Mouse (Mus musculus) cerebellum, adult 9-11 months (tissue): Measurements from ENCODE around the gene Efnb2.

Source experiments
- DNase-seq: peaks from one replicate; pipeline ENCODE4 v3.0.0; 2022

Gene Efnb2

DNA sequence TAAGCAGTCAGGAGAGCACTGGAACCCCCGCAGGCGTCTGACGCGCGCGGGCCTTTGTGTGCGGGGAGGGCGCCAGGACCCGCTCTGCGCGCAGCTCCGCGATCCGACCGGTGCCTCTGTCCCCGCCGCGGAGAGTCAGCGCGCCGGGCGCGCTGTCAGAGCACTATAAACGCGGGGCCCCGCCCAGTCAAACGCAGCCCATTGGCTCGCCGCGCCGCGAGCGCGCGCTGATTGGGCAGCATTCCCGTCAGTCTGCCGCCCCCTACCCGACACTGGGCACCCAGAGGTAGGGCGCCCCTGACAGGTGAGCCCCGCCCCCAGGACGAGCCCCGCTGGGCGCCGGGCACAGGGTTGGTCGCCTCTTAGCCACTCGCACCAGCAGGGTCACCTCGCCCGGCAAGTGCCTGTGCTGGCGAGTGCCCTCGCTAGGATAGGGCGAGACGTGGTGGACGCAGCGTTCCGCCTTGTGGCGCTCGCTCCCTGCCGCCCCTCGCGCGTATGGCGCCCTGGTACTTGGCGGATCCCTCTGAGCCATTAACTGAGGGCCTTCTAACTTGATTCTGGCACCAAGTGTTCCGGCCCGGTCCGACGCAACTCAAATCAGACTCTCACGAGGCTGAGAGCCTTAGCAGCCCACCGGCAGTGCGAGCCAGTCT lies at the start of gene Efnb2:
Gene Efnb2, minus strand, starts transcription at position 140 of the 656 bp plus-strand sequence.
- peak; percentile 78 for DNase-seq

DNA sequence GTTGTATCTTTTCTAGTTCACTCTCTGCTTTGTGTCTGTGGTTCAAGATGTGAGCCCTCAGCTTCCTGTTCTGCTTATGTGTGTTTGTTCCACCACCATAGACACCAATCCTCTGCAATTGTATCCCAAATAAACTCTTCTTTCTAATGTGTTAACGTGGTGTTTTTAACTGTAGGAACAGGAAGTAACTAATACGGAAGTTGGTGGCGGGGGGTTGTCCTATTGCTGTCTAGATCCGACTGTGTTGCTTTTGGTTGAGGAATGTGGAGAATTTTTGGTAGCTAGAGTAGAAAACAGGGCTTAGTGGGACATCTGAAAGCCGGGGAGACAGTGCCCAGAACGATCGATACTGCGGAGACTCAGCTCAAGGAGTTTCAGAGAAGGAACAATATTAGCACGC lies 43.8 kb upstream of the Efnb2 start:
- no peak for DNase-seq

GRCm38 (mm10) chr8:8703668-8704067 lies 42.6 kb upstream of the Efnb2 start:
- DNase-seq: no peak

GRCm38 (mm10) chr8:8700821-8701220 lies 39.8 kb upstream of the Efnb2 start:
- DNase-seq: no peak

- no peak for DNase-seq
These were observed 39.2 kb upstream of the Efnb2 start for GRCm38 (mm10) chr8:8700229-8700628.

- DNase-seq: peak; percentile 95
These were observed 29.4 kb upstream of the Efnb2 start, which contains the start of gene Arglu1 for GRCm38 (mm10) chr8:8690146-8691092. Gene Arglu1 (minus strand): TSS chr8:8690521.

DNA sequence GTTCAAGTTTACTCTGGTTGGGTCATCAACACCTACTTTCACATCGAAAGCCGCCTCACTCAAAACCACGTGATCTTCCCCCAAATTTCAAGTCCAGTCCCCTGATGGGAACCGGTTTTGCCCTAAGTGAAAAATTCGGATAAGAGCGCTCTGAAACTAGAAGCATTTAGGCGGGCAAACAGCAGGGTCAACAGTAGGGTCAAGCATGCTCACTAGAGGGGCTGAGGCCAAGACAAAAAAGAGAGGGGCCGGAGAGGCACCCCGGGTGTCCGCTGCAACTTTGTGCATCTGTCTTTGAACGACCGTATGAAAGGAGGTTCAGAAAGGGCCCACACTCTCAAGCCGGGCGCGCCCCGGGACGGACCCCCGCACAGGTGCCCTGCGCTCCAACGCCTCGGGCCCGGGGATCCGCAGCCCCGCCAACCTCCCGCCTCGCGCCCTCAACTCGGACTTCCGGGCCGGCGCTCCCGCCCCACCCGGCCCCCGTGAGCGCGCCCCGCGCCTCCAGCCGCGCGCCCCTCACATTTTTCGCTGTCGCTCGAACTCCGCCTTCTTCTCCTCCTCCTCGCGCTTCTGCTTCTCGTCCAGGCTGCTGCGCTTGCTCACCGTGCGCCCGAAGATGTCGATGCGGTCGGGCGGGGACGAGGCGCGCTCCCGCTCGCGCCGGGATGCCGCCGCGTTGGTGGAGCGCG lies 28.6 kb upstream of the Efnb2 start:
- peak; percentile 64 for DNase-seq

GRCm38 (mm10) chr8:8688823-8689453 lies 27.9 kb upstream of the Efnb2 start:
- DNase-seq: no peak

GRCm38 (mm10) chr8:8685517-8685916 lies 24.5 kb upstream of the Efnb2 start:
- no peak for DNase-seq

DNA sequence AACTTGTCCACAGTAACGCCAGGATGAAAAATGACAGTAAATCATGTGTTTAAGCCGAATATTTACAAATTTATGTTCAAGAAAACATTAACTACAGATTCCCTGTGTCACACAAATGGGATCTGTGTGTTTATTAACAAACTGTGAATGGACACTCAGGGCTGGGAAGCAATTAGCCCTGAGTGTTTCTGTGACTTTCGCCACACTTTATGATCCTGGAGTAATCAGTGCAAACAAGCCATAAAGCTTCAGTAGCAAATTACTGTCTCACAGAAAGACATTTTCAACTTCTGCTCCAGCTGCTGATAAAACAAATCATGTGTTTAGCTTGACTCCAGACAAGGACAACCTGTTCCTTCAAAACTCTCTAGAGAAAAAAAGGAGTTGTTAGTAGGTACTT lies 21.7 kb upstream of the Efnb2 start:
- no peak for DNase-seq

GRCm38 (mm10) chr8:8678236-8678635 lies 17.2 kb upstream of the Efnb2 start:
- DNase-seq: no peak

DNA sequence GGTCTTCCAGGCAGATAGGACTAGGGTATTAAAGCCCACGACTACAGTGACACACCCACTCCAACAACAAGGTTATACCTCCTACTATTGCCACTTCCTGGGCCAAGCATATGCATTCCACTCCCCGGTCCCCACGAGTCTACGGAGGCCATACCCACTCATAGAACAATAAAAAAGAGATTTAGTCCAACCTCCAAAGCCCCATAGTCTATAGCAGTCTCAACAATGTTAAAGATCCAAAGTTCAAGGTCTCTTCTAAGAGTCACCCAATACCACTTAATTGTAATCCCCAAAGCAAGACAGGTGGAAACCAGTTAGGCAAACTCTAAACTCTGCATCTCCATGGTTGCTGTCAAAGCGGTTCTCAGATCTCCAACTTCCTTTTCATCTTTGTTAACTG lies 13.8 kb upstream of the Efnb2 start:
- DNase-seq: no peak

- peak; percentile 72 for DNase-seq
These were observed 707 bp upstream of the Efnb2 start for GRCm38 (mm10) chr8:8661759-8662138.

DNA sequence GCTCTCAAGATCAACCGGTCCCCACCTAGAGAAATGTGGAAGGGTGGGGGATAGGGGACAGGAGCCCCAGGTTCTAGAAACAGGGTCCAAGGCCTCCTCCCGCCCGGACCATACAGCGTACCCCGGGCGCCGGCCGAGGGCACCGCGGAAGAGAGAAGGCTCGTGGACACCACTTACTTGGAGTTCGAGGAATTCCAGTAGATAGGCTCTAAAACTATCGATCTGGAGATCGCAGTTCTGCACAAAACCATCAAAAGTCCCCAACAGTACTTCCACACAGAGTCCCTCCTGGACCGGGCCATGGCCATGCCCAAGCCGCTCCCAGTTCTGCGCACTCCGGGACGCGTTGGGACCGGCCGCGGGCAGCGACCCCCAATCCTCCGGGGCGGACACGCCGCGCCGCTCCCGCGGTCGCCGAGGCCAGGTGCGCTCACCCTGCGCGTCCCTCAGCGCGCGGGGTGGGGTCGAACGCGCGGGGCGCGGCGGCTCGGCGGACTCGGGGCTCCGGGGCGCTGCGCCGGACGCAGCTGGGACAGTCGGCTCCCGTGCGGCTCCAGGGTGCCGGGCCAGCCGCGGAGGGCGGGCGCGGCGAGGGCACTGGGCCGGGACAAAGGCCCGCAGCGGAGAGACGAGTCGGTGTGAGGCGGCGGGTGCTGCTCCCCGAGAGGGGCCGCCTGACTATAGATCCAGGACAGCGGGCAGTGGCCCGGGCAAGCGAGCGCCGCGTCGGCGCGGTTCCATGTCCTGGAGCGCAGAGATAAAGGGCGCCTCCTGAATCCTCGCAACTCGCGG lies 539 bp downstream of the Efnb2 start:
- no peak for DNase-seq

GRCm38 (mm10) chr8:8659503-8660306 lies 1.3 kb downstream of the Efnb2 start:
- DNase-seq: peak; percentile 15

DNA sequence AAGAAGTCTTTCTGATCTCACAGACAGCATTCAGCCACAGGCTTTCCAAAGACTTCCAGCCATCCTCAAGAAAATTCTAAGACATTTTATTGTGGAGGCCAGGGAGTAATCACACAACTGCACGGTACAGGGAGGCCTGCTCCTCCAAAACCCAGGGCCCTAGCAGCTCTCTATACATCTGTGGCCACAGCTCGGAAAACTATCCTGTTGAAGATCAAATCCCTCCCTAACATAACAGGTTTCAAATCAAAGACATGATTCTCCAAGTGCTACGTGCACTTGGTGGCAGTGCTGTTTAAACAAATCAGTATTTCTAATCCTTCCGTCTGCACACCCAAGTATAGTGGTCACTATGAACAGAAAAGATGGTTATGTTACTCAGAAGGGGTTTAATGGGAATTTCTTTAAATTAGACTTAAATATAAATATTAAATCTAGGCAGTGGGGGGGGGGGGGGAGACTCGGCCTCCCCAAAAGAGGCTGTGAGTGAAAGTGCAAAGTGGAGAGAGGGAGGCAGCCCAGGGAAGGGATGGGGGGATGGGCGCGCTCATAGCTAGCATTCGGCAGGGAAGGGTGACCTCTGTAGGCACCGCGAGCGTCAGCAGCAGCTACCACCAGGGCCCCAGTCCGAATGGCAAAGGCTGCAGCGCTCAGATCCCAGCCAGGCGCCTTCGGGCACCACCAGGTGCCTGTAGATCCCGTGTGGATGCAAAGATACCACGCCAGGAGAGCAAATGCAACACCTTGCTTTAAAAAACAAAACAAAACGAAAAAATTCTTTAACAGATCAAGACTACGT lies 2.4 kb downstream of the Efnb2 start:
- DNase-seq: peak; percentile 53

DNA sequence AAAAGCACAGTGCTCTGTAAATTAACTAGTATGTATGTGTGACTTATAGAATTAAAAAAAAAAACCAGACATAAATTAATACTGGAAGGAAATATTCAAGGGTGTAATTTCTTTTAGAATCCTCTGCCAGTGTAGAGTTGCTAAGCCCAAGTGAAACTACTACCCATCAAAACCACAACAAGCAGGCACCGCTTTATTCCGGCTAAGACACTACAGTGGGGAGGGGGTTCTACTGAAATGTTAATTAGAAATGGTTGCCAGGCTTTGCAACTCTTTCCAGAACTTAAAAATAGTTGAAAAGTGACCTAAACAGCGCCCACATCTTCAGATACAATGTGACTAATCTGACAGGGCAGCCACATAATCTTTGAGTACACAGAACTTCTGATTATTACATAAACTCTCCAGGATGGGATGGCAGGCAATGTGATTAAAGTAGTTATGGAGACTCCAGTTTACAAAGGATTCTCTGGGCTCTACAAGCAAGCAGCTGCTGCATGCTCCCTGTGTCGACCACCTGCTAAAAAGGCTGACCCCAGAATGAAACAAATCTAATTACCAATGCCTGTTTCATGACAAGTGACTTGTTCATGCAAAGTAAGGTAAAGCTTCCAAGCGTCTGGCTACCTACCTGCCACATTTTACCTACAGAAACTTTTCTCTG lies 3.2 kb downstream of the Efnb2 start:
- no peak for DNase-seq

GRCm38 (mm10) chr8:8656578-8657441 lies 4.2 kb downstream of the Efnb2 start:
- no peak for DNase-seq
